26 mouse cellular contexts compared by ENCODE assay signal in genomic region chr4:98032332-98032731, GRCm38 (mm10).
"Had no signal": no experiment of that assay in that cellular context is flagged by ENCODE, and none has a peak within 500 bp of the region (broad histone marks: within the 10 kb centered on the region; RNA-seq: fewer than 3 reads in every experiment).

No protein-coding gene starts in this region.

- H3K4me2 ChIP-seq: heart, embryonic 11.5 days; heart, embryonic 13.5 days; heart, embryonic 15.5 days; hindbrain, embryonic 13.5 days; hindbrain, embryonic 15.5 days; kidney, embryonic 15.5 days; limb, embryonic 13.5 days; limb, embryonic 15.5 days; liver, embryonic 12.5 days had no signal

- H3K4me1 ChIP-seq: heart, embryonic 13.5 days; heart, embryonic 15.5 days; hindbrain, embryonic 15.5 days; kidney, embryonic 15.5 days; limb, embryonic 15.5 days; liver, embryonic 12.5 days had no signal

- H3K36me3 ChIP-seq: heart, embryonic 15.5 days; hindbrain, embryonic 13.5 days; hindbrain, embryonic 15.5 days; kidney, embryonic 15.5 days; limb, embryonic 15.5 days; liver, embryonic 12.5 days had no signal

- H3K9me3 ChIP-seq: heart, embryonic 13.5 days; heart, embryonic 15.5 days; hindbrain, embryonic 13.5 days; hindbrain, embryonic 15.5 days; kidney, embryonic 15.5 days; limb, embryonic 13.5 days; limb, embryonic 15.5 days; liver, embryonic 12.5 days had no signal

- H3K27me3 ChIP-seq: heart, embryonic 13.5 days; heart, embryonic 15.5 days; hindbrain, embryonic 13.5 days; hindbrain, embryonic 15.5 days; kidney, embryonic 15.5 days; limb, embryonic 13.5 days; limb, embryonic 15.5 days; liver, embryonic 12.5 days had no signal

- DNase-seq: gastrocnemius, postnatal 14 days; gastrocnemius, postnatal 36 days; heart, adult 18-20 months; heart, postnatal 14 days; heart, postnatal 36 days; kidney, adult 11 months; kidney, adult 2 months; kidney, adult 9 months; kidney, postnatal 14 days; kidney, postnatal 36 days; layer of hippocampus, adult 9-11 months; layer of hippocampus, postnatal 36 days; left cerebral cortex, postnatal 4 days had no signal

- ATAC-seq: hindbrain, postnatal 0 days; intestine, embryonic 16.5 days; liver, embryonic 12.5 days had no signal

- H3K27ac ChIP-seq: heart, embryonic 13.5 days; heart, embryonic 15.5 days; hindbrain, embryonic 13.5 days; hindbrain, embryonic 15.5 days; hindbrain, postnatal 0 days; kidney, embryonic 15.5 days; kidney, postnatal 0 days; limb, embryonic 13.5 days; limb, embryonic 15.5 days; liver, embryonic 12.5 days; liver, embryonic 14.5 days had no signal

- H3K9ac ChIP-seq: heart, embryonic 13.5 days; heart, embryonic 15.5 days; hindbrain, embryonic 13.5 days; hindbrain, embryonic 15.5 days; kidney, embryonic 15.5 days; limb, embryonic 13.5 days; limb, embryonic 15.5 days; liver, embryonic 12.5 days; liver, embryonic 14.5 days had no signal

- H3K4me3 ChIP-seq: heart, embryonic 13.5 days; heart, embryonic 15.5 days; hindbrain, embryonic 13.5 days; hindbrain, embryonic 15.5 days; kidney, embryonic 15.5 days; limb, embryonic 13.5 days; limb, embryonic 15.5 days; liver, embryonic 12.5 days had no signal
